Mouse (Mus musculus) limb, embryonic 11.5 days (tissue): ENCODE measurements at regions not wholly inside any gene's neighbourhood (a gene's known extent, or its start where the extent isn't known, plus 50 kb on each side); places are given as distances from the start of the nearest gene placed in this dataset.

Experiments
- ATAC-seq: fragments of 200-750 bp; cut with Nextera tagmentation; 2 replicates; pipeline ENCODE4 v1.8.0; 2017; ENCODE audit warnings: low read depth; ENCODE audit not compliant: insufficient number of reproducible peaks, low FRiP score, low TSS enrichment
- DNase-seq: peaks from one replicate; pipeline ENCODE4 v3.0.0-alpha.2; 2015; ENCODE audit warnings: low spot score
- H3K27ac ChIP-seq: fragments of 300-500 bp; sonication (generic); replicated peaks from 2 replicates; pipeline ENCODE4 v1.5.1; 2014; ENCODE audit warnings: low read depth, mild to moderate bottlenecking, low read length
- H3K27me3 ChIP-seq: fragments of 300-500 bp; sonication (generic); 2 replicates; pipeline ENCODE4 v1.6.1; 2014; ENCODE audit warnings: mild to moderate bottlenecking, low read length, mixed read lengths; ENCODE audit not compliant: control insufficient read depth, insufficient read depth
- H3K36me3 ChIP-seq: fragments of 300-500 bp; sonication (generic); 2 replicates; pipeline ENCODE4 v1.6.1; 2014; ENCODE audit warnings: mild to moderate bottlenecking, low read length, moderate library complexity, mixed read lengths; ENCODE audit not compliant: control insufficient read depth, insufficient read depth
- H3K4me1 ChIP-seq: fragments of 300-500 bp; sonication (generic); 2 replicates; pipeline ENCODE4 v1.6.1; 2014; ENCODE audit warnings: low read length, mixed read lengths; ENCODE audit not compliant: control insufficient read depth, insufficient read depth
- H3K4me2 ChIP-seq: fragments of 300-500 bp; sonication (generic); 2 replicates; pipeline ENCODE4 v1.6.1; 2014; ENCODE audit warnings: low read depth, mild to moderate bottlenecking, moderate library complexity; ENCODE audit not compliant: severe bottlenecking
- H3K4me3 ChIP-seq: fragments of 300-500 bp; sonication (generic); 2 replicates; pipeline ENCODE4 v1.5.1; 2014; ENCODE audit warnings: low read depth, low read length
- H3K9ac ChIP-seq: fragments of 300-500 bp; sonication (generic); 2 replicates; pipeline ENCODE4 v1.6.1; 2014; ENCODE audit warnings: mild to moderate bottlenecking, low read length
- H3K9me3 ChIP-seq: fragments of 300-500 bp; sonication (generic); 2 replicates; pipeline ENCODE4 v1.6.1; 2016; ENCODE audit warnings: low read length; ENCODE audit not compliant: control insufficient read depth
- WGBS: fragments of 180-500 bp; shearing (Covaris S2); extraction: QIAGEN DNeasy Blood & Tissue Kit; methylation state at CpG from one replicate; pipeline ENCODE4 v1.1.7; 2014; 5-methylcytosine and 5-hydroxymethylcytosine counted together

DNA sequence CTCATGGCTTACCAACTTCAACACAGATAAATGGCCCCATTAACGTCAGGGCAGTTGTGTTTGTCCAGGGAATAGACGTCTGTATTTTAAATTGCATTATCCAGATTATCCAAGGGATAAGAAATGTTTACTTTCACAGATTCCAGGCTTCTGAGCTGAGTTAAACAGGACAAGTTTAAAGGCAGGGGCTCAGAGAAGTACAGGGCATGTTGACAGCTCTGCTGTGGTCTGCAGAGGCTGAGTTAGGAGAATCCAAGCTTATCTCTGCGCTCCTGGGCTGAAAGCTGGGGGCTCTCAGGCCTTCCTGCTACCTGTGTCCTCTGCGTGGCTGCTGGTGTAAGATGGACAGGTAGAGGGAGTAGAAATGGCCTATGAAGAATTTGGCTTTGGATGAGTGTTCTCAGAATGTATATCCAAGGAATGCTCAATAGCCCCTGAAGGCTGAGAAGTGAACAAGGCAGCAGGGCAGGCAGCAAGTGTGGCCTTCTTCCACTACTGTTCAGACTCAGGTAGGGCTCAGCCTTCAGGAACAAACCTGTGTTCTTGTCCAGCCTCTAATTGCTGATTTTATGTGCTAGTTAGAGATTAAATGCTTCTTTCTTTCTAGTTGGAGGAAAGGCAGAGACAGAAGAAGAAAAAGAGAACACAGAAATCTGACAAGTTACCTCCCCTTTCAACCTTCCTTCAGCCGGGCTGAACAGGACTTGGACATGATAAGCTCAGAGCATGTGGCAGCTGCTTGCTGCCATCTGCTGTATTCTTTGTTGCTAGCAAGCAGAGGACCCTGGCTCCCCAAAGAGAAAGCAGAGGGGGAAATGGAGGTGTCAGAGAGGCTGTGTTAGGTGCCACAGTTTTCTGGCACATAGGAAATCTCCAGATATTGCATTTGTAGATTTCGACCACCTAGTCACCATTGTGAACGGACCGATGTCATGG lies 77.9 kb upstream of the Grem2 start:
- Histone ChIP-seq H3K9ac (no peak overlapping the region), H3K27ac (no peak overlapping the region), H3K4me1 (no peaks in the 10 kb centered on the region), H3K4me2 (no peak overlapping the region), H3K36me3 (no peaks in the 10 kb centered on the region), H3K27me3 (no peaks in the 10 kb centered on the region), H3K4me3 (no peak overlapping the region), H3K9me3 (no peaks in the 10 kb centered on the region)
- ATAC-seq (0 out of 2 replicates have a peak, but pooled peaks have one; percentile 70), DNase-seq (peak; percentile 24)
- WGBS = 65% methylated on average over 8 of the region's 8 CpGs

DNA sequence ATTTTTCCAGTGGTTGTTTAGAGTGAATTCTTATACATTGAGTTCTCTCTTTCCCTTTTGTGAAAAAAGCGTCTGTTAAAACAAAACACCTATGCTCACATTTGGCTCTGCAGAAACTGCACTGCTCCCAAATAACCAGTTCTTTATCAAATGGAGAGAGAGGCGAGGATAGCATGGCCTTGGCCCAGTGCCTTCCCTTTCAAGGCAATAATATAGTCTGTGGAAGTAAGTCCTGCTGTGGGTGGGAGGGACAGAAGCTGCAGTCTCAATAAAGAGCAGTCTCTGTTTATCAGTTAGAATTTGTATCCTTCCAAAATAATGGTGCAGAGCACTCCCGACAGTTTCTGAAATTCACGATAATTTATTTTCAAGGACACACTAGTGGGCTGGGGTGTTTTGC lies 70.9 kb upstream of the Grem2 start:
- no peaks in the 10 kb centered on the region for H3K36me3 ChIP-seq
- no peak overlapping the region for H3K4me3 ChIP-seq
- no peaks in the 10 kb centered on the region for H3K9me3 ChIP-seq
- no peak overlapping the region for H3K27ac ChIP-seq
- 92% methylated on average over 4 of the region's 4 CpGs for WGBS
- DNase-seq (no peak), ATAC-seq (no peak)
- no peak overlapping the region for H3K4me2 ChIP-seq
- no peak overlapping the region for H3K9ac ChIP-seq
- H3K27me3 ChIP-seq = no peaks in the 10 kb centered on the region
- H3K4me1 ChIP-seq = no peaks in the 10 kb centered on the region

DNA sequence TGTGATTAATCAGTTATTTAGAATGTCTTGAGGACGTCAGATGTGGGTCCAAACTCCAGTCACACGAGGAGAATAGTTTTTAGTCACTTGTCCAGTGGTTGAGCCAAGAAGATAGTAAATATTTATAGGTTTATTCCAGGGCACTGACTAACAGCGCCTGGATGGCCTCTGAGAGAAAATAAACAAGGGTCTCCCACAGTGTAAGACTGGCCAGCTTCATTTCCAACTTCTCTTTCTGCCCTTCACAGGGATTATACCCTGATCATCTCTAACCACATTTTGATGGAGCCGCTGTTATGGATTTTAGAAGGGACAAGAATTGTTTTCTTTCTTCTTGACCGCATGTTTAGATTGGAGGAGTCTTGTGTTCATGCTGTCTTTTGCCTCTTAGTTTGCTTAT lies 67.0 kb upstream of the Grem2 start:
- H3K27ac ChIP-seq = no peak overlapping the region
- DNase-seq = no peak
- 79% methylated on average over 5 of the region's 5 CpGs for WGBS

DNA sequence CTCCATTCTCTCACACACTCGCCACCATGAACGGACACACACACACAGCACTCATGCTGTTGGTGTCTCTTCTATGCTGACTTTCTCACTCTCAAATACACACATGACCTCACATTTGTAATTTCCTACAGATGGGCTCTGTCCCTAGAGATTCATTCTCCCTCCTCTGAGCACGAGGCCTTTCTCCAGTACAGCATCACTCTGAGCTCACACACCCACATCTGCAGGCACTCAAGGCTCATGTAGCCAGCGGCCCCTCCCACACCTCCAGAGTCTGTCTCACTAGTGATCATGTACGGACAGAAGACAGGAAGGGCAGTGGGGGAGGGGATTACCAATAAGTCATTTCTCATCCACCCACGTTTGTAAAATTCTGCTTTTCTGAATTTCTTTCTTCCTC lies 50.3 kb upstream of the Grem2 start:
- ATAC-seq (peak; percentile 67; the same call in 1 of the 2 replicates), DNase-seq (peak; percentile 23)
- Histone ChIP-seq H3K4me3 (no peak overlapping the region), H3K9ac (no peak overlapping the region), H3K27ac (no peak overlapping the region), H3K36me3 (no peaks in the 10 kb centered on the region), H3K4me2 (no peak overlapping the region), H3K9me3 (no peaks in the 10 kb centered on the region), H3K27me3 (no peaks in the 10 kb centered on the region), H3K4me1 (no peaks in the 10 kb centered on the region)
- 54% methylated on average over 6 of the region's 6 CpGs for WGBS

More for the DNA sequence above, 67.0 kb upstream of the Grem2 start:
- H3K36me3 ChIP-seq = no peaks in the 10 kb centered on the region
- H3K4me1 ChIP-seq = no peaks in the 10 kb centered on the region
- no peaks in the 10 kb centered on the region for H3K9me3 ChIP-seq
- no peak overlapping the region for H3K9ac ChIP-seq
- H3K4me3 ChIP-seq = no peak overlapping the region
- no peak overlapping the region for H3K4me2 ChIP-seq
- no peaks in the 10 kb centered on the region for H3K27me3 ChIP-seq
- no peak for ATAC-seq
